Mouse (Mus musculus) hindbrain, embryonic 15.5 days (tissue): ENCODE data around the gene Me3. TPM values are rescaled to one million over a fixed set of nuclear protein-coding genes. Genes with fewer than 3 reads are reported as not detected.

ENCODE experiments used
- ATAC-seq: fragments of 200-750 bp; cut with Nextera tagmentation; 2 replicates; pipeline ENCODE4 v1.8.0; 2017; ENCODE audit warnings: low read depth, moderate number of reproducible peaks, moderate TSS enrichment; ENCODE audit not compliant: low FRiP score
- H3K27ac ChIP-seq: fragments of 300-500 bp; sonication (generic); replicated peaks from 2 replicates; pipeline ENCODE4 v1.5.1; 2015; ENCODE audit warnings: mild to moderate bottlenecking, inconsistent platforms
- H3K27me3 ChIP-seq: fragments of 300-500 bp; sonication (generic); 2 replicates; pipeline ENCODE4 v1.6.1; 2015; ENCODE audit warnings: control low read depth, inconsistent platforms
- H3K36me3 ChIP-seq: fragments of 300-500 bp; sonication (generic); 2 replicates; pipeline ENCODE4 v1.6.1; 2015; ENCODE audit warnings: control low read depth, inconsistent platforms
- H3K4me1 ChIP-seq: fragments of 300-500 bp; sonication (generic); replicated peaks from 2 replicates; pipeline ENCODE4 v1.6.1; 2015; ENCODE audit warnings: control low read depth, inconsistent platforms
- H3K4me2 ChIP-seq: fragments of 300-500 bp; sonication (generic); 2 replicates; pipeline ENCODE4 v1.6.1; 2015; ENCODE audit warnings: moderate library complexity, mild to moderate bottlenecking, inconsistent platforms
- H3K4me3 ChIP-seq: fragments of 300-500 bp; sonication (generic); 2 replicates; pipeline ENCODE4 v1.5.1; 2015; ENCODE audit warnings: mild to moderate bottlenecking, inconsistent platforms
- H3K9ac ChIP-seq: fragments of 300-500 bp; sonication (generic); 2 replicates; pipeline ENCODE4 v1.6.1; 2015; ENCODE audit warnings: inconsistent platforms
- H3K9me3 ChIP-seq: fragments of 300-500 bp; sonication (generic); 2 replicates; pipeline ENCODE4 v1.6.1; 2016; ENCODE audit warnings: control low read depth, inconsistent platforms
- WGBS: fragments of 180-500 bp; shearing (Covaris S2); methylation state at CpG from one replicate; pipeline ENCODE4 v1.1.7; 2015; 5-methylcytosine and 5-hydroxymethylcytosine counted together
- polyA plus RNA-seq: library from polyadenylated mRNA; unstranded; fragments of >200 nt; fragmentation: Nextera tagmentation; extraction: Ambion mirVana; gene quantifications from 2 replicates; pipeline ENCODE4 v1.2.1, GENCODE M21; 2015

The Me3 gene
- polyA plus RNA-seq, 1 experiment from 2014 or later: 14.8 TPM

- no peak overlapping the region for H3K4me3 ChIP-seq
- ATAC-seq: no peak
- 42% methylated on average over 9 of the region's 9 CpGs for WGBS
- H3K27ac ChIP-seq: no peak overlapping the region
- no peak overlapping the region for H3K4me2 ChIP-seq
- no peaks in the 10 kb centered on the region for H3K27me3 ChIP-seq
- H3K36me3 ChIP-seq: no peaks in the 10 kb centered on the region
- no peaks in the 10 kb centered on the region for H3K9me3 ChIP-seq
- no peak overlapping the region for H3K9ac ChIP-seq
- H3K4me1 ChIP-seq: peaks cover 4% of the 10 kb centered on the region; the same call in 1 of the 2 replicates
Observed at GRCm38 (mm10) chr7:89769106-89769896, 137.1 kb downstream of the Me3 start.

- Histone ChIP-seq H3K4me1 (peaks cover 4% of the 10 kb centered on the region; the same call in 1 of the 2 replicates), H3K9ac (no peak overlapping the region), H3K27ac (no peak overlapping the region), H3K27me3 (no peaks in the 10 kb centered on the region), H3K9me3 (no peaks in the 10 kb centered on the region), H3K4me3 (no peak overlapping the region), H3K36me3 (no peaks in the 10 kb centered on the region), H3K4me2 (no peak overlapping the region)
- no peak for ATAC-seq
- 40% methylated on average over 6 of the region's 6 CpGs for WGBS
Observed at GRCm38 (mm10) chr7:89770021-89770420, 137.8 kb downstream of the Me3 start.

GRCm38 (mm10) chr7:89772906-89773305 is 140.7 kb downstream of the Me3 start:
- no peaks in the 10 kb centered on the region for H3K27me3 ChIP-seq
- WGBS: 84% methylated on average over 5 of the region's 5 CpGs
- H3K4me1 ChIP-seq: peaks cover 4% of the 10 kb centered on the region; the same call in 1 of the 2 replicates
- no peak for ATAC-seq
- no peak overlapping the region for H3K4me3 ChIP-seq
- H3K27ac ChIP-seq: no peak overlapping the region
- no peak overlapping the region for H3K4me2 ChIP-seq
- H3K9ac ChIP-seq: no peak overlapping the region
- no peaks in the 10 kb centered on the region for H3K9me3 ChIP-seq
- no peaks in the 10 kb centered on the region for H3K36me3 ChIP-seq

- Histone ChIP-seq H3K9me3 (no peaks in the 10 kb centered on the region), H3K4me3 (no peak overlapping the region), H3K4me1 (peaks cover 4% of the 10 kb centered on the region; the same call in 1 of the 2 replicates), H3K4me2 (no peak overlapping the region), H3K36me3 (no peaks in the 10 kb centered on the region), H3K9ac (no peak overlapping the region), H3K27me3 (no peaks in the 10 kb centered on the region), H3K27ac (no peak overlapping the region)
- ATAC-seq: 0 out of 2 replicates have a peak, but pooled peaks have one; percentile 34
- 59% methylated on average over 3 of the region's 3 CpGs for WGBS
Observed at GRCm38 (mm10) chr7:89773352-89773921, 141.2 kb downstream of the Me3 start.

GRCm38 (mm10) chr7:89773926-89774325 is 141.7 kb downstream of the Me3 start:
- H3K27ac ChIP-seq: no peak overlapping the region
- no peak overlapping the region for H3K4me3 ChIP-seq

GRCm38 (mm10) chr7:89775848-89776247 is 143.7 kb downstream of the Me3 start:
- Histone ChIP-seq H3K27ac (no peak overlapping the region), H3K4me2 (no peak overlapping the region), H3K36me3 (no peaks in the 10 kb centered on the region), H3K27me3 (no peaks in the 10 kb centered on the region), H3K9ac (no peak overlapping the region), H3K4me1 (no peaks in the 10 kb centered on the region), H3K9me3 (no peaks in the 10 kb centered on the region), H3K4me3 (no peak overlapping the region)
- 93% methylated on average over 2 of the region's 2 CpGs for WGBS
- peak; percentile 75 for ATAC-seq

More at GRCm38 (mm10) chr7:89773926-89774325, 141.7 kb downstream of the Me3 start:
- 9% methylated on average over 2 of the region's 2 CpGs for WGBS
- Histone ChIP-seq H3K4me2 (no peak overlapping the region), H3K9ac (no peak overlapping the region), H3K9me3 (no peaks in the 10 kb centered on the region), H3K36me3 (no peaks in the 10 kb centered on the region), H3K27me3 (no peaks in the 10 kb centered on the region), H3K4me1 (peaks cover 4% of the 10 kb centered on the region; the same call in 1 of the 2 replicates)
- ATAC-seq: no peak

GRCm38 (mm10) chr7:89781391-89781790 is 149.2 kb downstream of the Me3 start:
- H3K27ac ChIP-seq: no peak overlapping the region
- no peak overlapping the region for H3K4me3 ChIP-seq
- no peaks in the 10 kb centered on the region for H3K4me1 ChIP-seq
- H3K9me3 ChIP-seq: no peaks in the 10 kb centered on the region
- 72% methylated on average over 1 of the region's 1 CpGs for WGBS
- no peak for ATAC-seq
- H3K36me3 ChIP-seq: no peaks in the 10 kb centered on the region
- H3K9ac ChIP-seq: no peak overlapping the region
- no peak overlapping the region for H3K4me2 ChIP-seq
- no peaks in the 10 kb centered on the region for H3K27me3 ChIP-seq

GRCm38 (mm10) chr7:89787735-89788134 is 155.5 kb downstream of the Me3 start:
- no peak for ATAC-seq
- Histone ChIP-seq H3K36me3 (no peaks in the 10 kb centered on the region), H3K4me2 (no peak overlapping the region), H3K9me3 (no peaks in the 10 kb centered on the region), H3K27ac (no peak overlapping the region), H3K9ac (no peak overlapping the region), H3K4me1 (no peaks in the 10 kb centered on the region), H3K4me3 (no peak overlapping the region), H3K27me3 (no peaks in the 10 kb centered on the region)
- WGBS: 86% methylated on average over 7 of the region's 7 CpGs

GRCm38 (mm10) chr7:89792576-89792975 is 160.4 kb downstream of the Me3 start:
- no peaks in the 10 kb centered on the region for H3K9me3 ChIP-seq
- H3K9ac ChIP-seq: no peak overlapping the region
- H3K4me1 ChIP-seq: peaks cover 9% of the 10 kb centered on the region; the same call in 1 of the 2 replicates
- H3K27me3 ChIP-seq: no peaks in the 10 kb centered on the region
- H3K4me2 ChIP-seq: no peak overlapping the region
- no peak overlapping the region for H3K27ac ChIP-seq
- no peaks in the 10 kb centered on the region for H3K36me3 ChIP-seq
- no peak overlapping the region for H3K4me3 ChIP-seq
- WGBS: 86% methylated on average over 1 of the region's 1 CpGs
- ATAC-seq: no peak

- H3K36me3 ChIP-seq: no peaks in the 10 kb centered on the region
- no peaks in the 10 kb centered on the region for H3K27me3 ChIP-seq
- no peaks in the 10 kb centered on the region for H3K9me3 ChIP-seq
- WGBS: 78% methylated on average over 3 of the region's 3 CpGs
- no peak overlapping the region for H3K27ac ChIP-seq
- H3K4me3 ChIP-seq: no peak overlapping the region
- ATAC-seq: no peak
- no peak overlapping the region for H3K9ac ChIP-seq
- no peak overlapping the region for H3K4me2 ChIP-seq
- peaks cover 9% of the 10 kb centered on the region for H3K4me1 ChIP-seq
Observed at GRCm38 (mm10) chr7:89795366-89795765, 163.2 kb downstream of the Me3 start.

- no peaks in the 10 kb centered on the region for H3K36me3 ChIP-seq
- H3K9ac ChIP-seq: no peak overlapping the region
- H3K4me2 ChIP-seq: no peak overlapping the region
- H3K4me1 ChIP-seq: peaks cover 9% of the 10 kb centered on the region
- ATAC-seq: peak; percentile 88
- no peaks in the 10 kb centered on the region for H3K9me3 ChIP-seq
- H3K4me3 ChIP-seq: no peak overlapping the region
- WGBS: 16% methylated on average over 6 of the region's 6 CpGs
- H3K27me3 ChIP-seq: no peaks in the 10 kb centered on the region
- no peak overlapping the region for H3K27ac ChIP-seq
Observed at GRCm38 (mm10) chr7:89796351-89796801, 164.2 kb downstream of the Me3 start.

- H3K9ac ChIP-seq: no peak overlapping the region
- no peaks in the 10 kb centered on the region for H3K9me3 ChIP-seq
- no peak overlapping the region for H3K4me2 ChIP-seq
- peaks cover 9% of the 10 kb centered on the region for H3K4me1 ChIP-seq
- no peaks in the 10 kb centered on the region for H3K27me3 ChIP-seq
- H3K36me3 ChIP-seq: no peaks in the 10 kb centered on the region
- 49% methylated on average over 8 of the region's 8 CpGs for WGBS
- no peak overlapping the region for H3K4me3 ChIP-seq
- no peak overlapping the region for H3K27ac ChIP-seq
- no peak for ATAC-seq
Observed at GRCm38 (mm10) chr7:89798358-89799020, 166.3 kb downstream of the Me3 start.
